Mouse (Mus musculus) gastrocnemius, postnatal 4 days (tissue): ENCODE results near the gene Scarf2. TPM values are rescaled to one million over a fixed set of nuclear protein-coding genes. Genes with fewer than 3 reads are reported as not detected.

Experiments used
- total RNA-seq, 2 experiments: library from RNA; stranded (reverse); gene quantifications; 2 replicates each; pipeline ENCODE4 v1.2.3; 2021

The Scarf2 gene
- total RNA-seq, 2 experiments from 2014 or later = 33.7 to 37.3 TPM

Other genes starting within 250 kb of the Scarf2 start
- gene Lrrc74b, start 236.0 kb upstream of the Scarf2 start, total RNA-seq = 1 to 10 TPM; 2.5 to 5.0 TPM
- 1 to 10 TPM; 6.3 to 7.5 TPM for gene P2rx6, start 235.4 kb upstream of the Scarf2 start, total RNA-seq
- gene Slc7a4, start 214.1 kb upstream of the Scarf2 start, total RNA-seq = 1 to 10 TPM; 2.3 to 3.5 TPM
- gene Smpd4, start 177.9 kb upstream of the Scarf2 start, total RNA-seq = 10 to 100 TPM; 23.5 to 23.9 TPM
- gene Ccdc74a, start 150.8 kb upstream of the Scarf2 start, total RNA-seq = 1 to 10 TPM; 2.7 to 2.8 TPM
- gene Med15, start 64.4 kb upstream of the Scarf2 start, total RNA-seq = 10 to 100 TPM; 36.9 to 46.9 TPM
- gene Klhl22, start 37.7 kb upstream of the Scarf2 start, total RNA-seq = 10 to 100 TPM; 56.9 to 60.4 TPM
- under 1 TPM in 1 of 2 experiments, not detected in 1; 0.25 TPM for gene B830017H08Rik, start 35.8 kb downstream of the Scarf2 start, total RNA-seq
- gene Car15, start 41.1 kb downstream of the Scarf2 start, total RNA-seq = under 1 TPM; 0.83 to 0.98 TPM
- under 1 TPM; 0.29 to 0.36 TPM for gene Gm20518, start 94.4 kb downstream of the Scarf2 start, total RNA-seq
- gene Tssk1, start 96.9 kb downstream of the Scarf2 start, total RNA-seq = under 1 TPM; 0.07 to 0.08 TPM
- gene Dgcr2, start 101.3 kb downstream of the Scarf2 start, total RNA-seq = 10 to 100 TPM; 52.3 to 54.2 TPM
- not detected for gene Tssk2, start 101.4 kb downstream of the Scarf2 start, total RNA-seq
- 10 to 100 TPM; 16.2 to 20.2 TPM for gene Ess2, start 114.1 kb downstream of the Scarf2 start, total RNA-seq
- not detected for gene Gsc2, start 117.8 kb downstream of the Scarf2 start, total RNA-seq
- 10 to 100 TPM; 14.1 to 16.2 TPM for gene Slc25a1, start 130.9 kb downstream of the Scarf2 start, total RNA-seq
- not detected for gene Vpreb2, start 183.1 kb downstream of the Scarf2 start, total RNA-seq